ENCODE assay signal across 10 mouse cellular contexts in genomic region chr2:158317026-158317425, GRCm38 (mm10). TPM values are rescaled to one million over a fixed set of nuclear protein-coding genes. Genes with fewer than 3 reads are reported as not detected.
A peak's percentile ranks its signal among the peaks of the same experiment; 100 is the strongest.
DNase-seq lines count a peak whose midpoint lies in the region; ATAC-seq and TF ChIP-seq lines count a peak whose summit lies in the region.
"Had no signal": no experiment of that assay in that cellular context is flagged by ENCODE, and none has a peak within 500 bp of the region (broad histone marks: within the 10 kb centered on the region; RNA-seq: fewer than 3 reads in every experiment).

No protein-coding gene starts in this region.

- peak; percentile 71 for ATAC-seq in forebrain, embryonic 15.5 days (replicated peaks)
- peak; percentile 77 for ATAC-seq in midbrain, embryonic 13.5 days

- peak; percentile 23 for DNase-seq in gastrocnemius, adult 18-20 months (ENCODE audit: low spot score)
- no peak for DNase-seq in gastrocnemius, postnatal 25 days
- peak; percentile 13 for DNase-seq in adipocyte (ENCODE audit: low spot score)
- DNase-seq in induced T-regulatory cell, adult 2 months (ENCODE audit: low read depth): peak; percentile 60
- DNase-seq in left cerebral cortex, postnatal 14 days (ENCODE audit: low spot score in 2 of 2): peak; percentile 75 to 90

- TF ChIP-seq POLR2A in small intestine, adult 2 months (IDR thresholded peaks at IDR 0.05; ENCODE audit: low read depth, low read length): no peak

- intact Hi-C loops in left cerebral cortex, postnatal 14 days (cut with DNase I): no loop called here

- no peaks in the 10 kb centered on the region for H3K36me3 ChIP-seq in forebrain, embryonic 15.5 days
- no peaks in the 10 kb centered on the region for H3K36me3 ChIP-seq in midbrain, embryonic 13.5 days
- no peaks in the 10 kb centered on the region for H3K36me3 ChIP-seq in small intestine, adult 2 months (ENCODE audit: control insufficient read depth, insufficient read depth, low read length)

- 13% methylated on average over 5 of the region's 5 CpGs for WGBS in forebrain, embryonic 15.5 days
- 10% methylated on average over 5 of the region's 5 CpGs for WGBS in midbrain, embryonic 13.5 days
- WGBS in small intestine, adult 2 months: 17% methylated on average over 5 of the region's 5 CpGs

- peaks cover 4% of the 10 kb centered on the region; the same call in 1 of the 2 replicates for H3K4me1 ChIP-seq in forebrain, embryonic 15.5 days
- H3K4me1 ChIP-seq in midbrain, embryonic 13.5 days (replicated peaks): peaks cover 6% of the 10 kb centered on the region; the same call in 1 of the 2 replicates
- no peaks in the 10 kb centered on the region for H3K4me1 ChIP-seq in small intestine, adult 2 months (ENCODE audit: control insufficient read depth, insufficient read depth, insufficient read length, low read length)

- H3K4me2 ChIP-seq in forebrain, embryonic 15.5 days (replicated peaks): no peak overlapping the region
- H3K4me2 ChIP-seq in midbrain, embryonic 13.5 days (replicated peaks): no peak overlapping the region

- H3K9me3 ChIP-seq in forebrain, embryonic 15.5 days: no peaks in the 10 kb centered on the region
- no peaks in the 10 kb centered on the region for H3K9me3 ChIP-seq in midbrain, embryonic 13.5 days

- TF ChIP-seq CTCF in small intestine, adult 2 months (IDR thresholded peaks at IDR 0.05; ENCODE audit: extremely low read depth, insufficient read length, insufficient replicate concordance, low read depth, low read length): peak; percentile 70; the same call in 1 of the 2 replicates

- 0 out of 2 replicates have a peak overlapping the region, but pooled peaks have one; percentile 10 for H3K27ac ChIP-seq in forebrain, embryonic 15.5 days (replicated peaks)
- no peak overlapping the region for H3K27ac ChIP-seq in midbrain, embryonic 13.5 days
- H3K27ac ChIP-seq in small intestine, adult 2 months (ENCODE audit: insufficient read depth, low read depth, low read length): no peak overlapping the region

- no peaks in the 10 kb centered on the region for H3K27me3 ChIP-seq in forebrain, embryonic 15.5 days
- H3K27me3 ChIP-seq in midbrain, embryonic 13.5 days: 0 out of 2 replicates have a peak, but pooled peaks cover 2% of the 10 kb centered on the region
- H3K27me3 ChIP-seq in small intestine, adult 2 months (ENCODE audit: control insufficient read depth, insufficient read depth, low read length): no peaks in the 10 kb centered on the region

- no peak overlapping the region for H3K9ac ChIP-seq in forebrain, embryonic 15.5 days (replicated peaks)
- no peak overlapping the region for H3K9ac ChIP-seq in midbrain, embryonic 13.5 days (replicated peaks)

- H3K4me3 ChIP-seq in forebrain, embryonic 15.5 days: no peak overlapping the region
- H3K4me3 ChIP-seq in midbrain, embryonic 13.5 days (replicated peaks): no peak overlapping the region
- H3K4me3 ChIP-seq in small intestine, adult 2 months (ENCODE audit: low read depth, low read length): no peak overlapping the region

RNA-seq across cellular contexts. Expression of gene Lbp, which starts 10.7 kb away (rescaled TPM):
- total RNA-seq in gastrocnemius, adult 18-20 months (2021): 1 to 10 TPM; 5.7 to 6.0 TPM
- total RNA-seq in gastrocnemius, postnatal 25 days (2021): 10 to 100 TPM in 1 of 2 experiments, 1 to 10 TPM in 1; 4.7 to 11.1 TPM
- 2.4 and 2.7 TPM in 2 replicates for polyA plus RNA-seq in forebrain, embryonic 15.5 days (2015; fragmentation: Nextera tagmentation; extraction: Ambion mirVana)
- total RNA-seq in left cerebral cortex, postnatal 14 days (2021): 1 to 10 TPM; 3.4 to 4.5 TPM
- polyA plus RNA-seq in midbrain, embryonic 13.5 days (2015; fragmentation: Nextera tagmentation; extraction: Ambion mirVana): 1.4 and 2.1 TPM in 2 replicates
- 2.1 and 2.7 TPM in 2 replicates for polyA plus RNA-seq in small intestine, adult 2 months (2012; rRNA removed)

RNA-seq across cellular contexts. Expression of gene Snhg11, which starts 58.4 kb away (rescaled TPM):
- total RNA-seq in gastrocnemius, adult 18-20 months (2021): under 1 TPM; 0.16 to 0.28 TPM
- total RNA-seq in gastrocnemius, postnatal 25 days (2021): under 1 TPM in 1 of 2 experiments, not detected in 1; 0.11 TPM
- 108 and 109 TPM in 2 replicates for polyA plus RNA-seq in forebrain, embryonic 15.5 days (2015; fragmentation: Nextera tagmentation; extraction: Ambion mirVana)
- total RNA-seq in left cerebral cortex, postnatal 14 days (2021): 100 to 1,000 TPM; 568 to 604 TPM
- polyA plus RNA-seq in midbrain, embryonic 13.5 days (2015; fragmentation: Nextera tagmentation; extraction: Ambion mirVana): 241 and 271 TPM in 2 replicates
- polyA plus RNA-seq in small intestine, adult 2 months (2012; rRNA removed): 1.4 and 2.0 TPM in 2 replicates

RNA-seq across cellular contexts. Expression of gene Bpi, which starts 59.1 kb away (rescaled TPM):
- not detected for total RNA-seq in gastrocnemius, adult 18-20 months (2021)
- not detected for total RNA-seq in gastrocnemius, postnatal 25 days (2021)
- polyA plus RNA-seq in forebrain, embryonic 15.5 days (2015; fragmentation: Nextera tagmentation; extraction: Ambion mirVana): not detected in 2 replicates
- total RNA-seq in left cerebral cortex, postnatal 14 days (2021): not detected
- polyA plus RNA-seq in midbrain, embryonic 13.5 days (2015; fragmentation: Nextera tagmentation; extraction: Ambion mirVana): not detected in 2 replicates
- polyA plus RNA-seq in small intestine, adult 2 months (2012; rRNA removed): not detected in 2 replicates
- total RNA-seq: adrenal gland, postnatal 4 days had no signal
- polyA plus RNA-seq: liver, embryonic 16.5 days had no signal

Comparison
In these comparisons a context has a peak if more than half of its experiments do, and no peak if none do; other contexts are left out.
1. RNA of gene Snhg11, which starts 58.4 kb away (total RNA-seq): 568 to 604 TPM in left cerebral cortex, postnatal 14 days; 0.16 to 0.28 TPM in gastrocnemius, adult 18-20 months and 0.11 TPM in gastrocnemius, postnatal 25 days; every median in the first group is over 100 times any median in the second.